Mouse (Mus musculus) hindbrain, embryonic 10.5 days (tissue): ENCODE results near the gene Serpinb9b. TPM values are rescaled to one million over a fixed set of nuclear protein-coding genes. Genes with fewer than 3 reads are reported as not detected.

Source experiments
- DNase-seq: peaks from one replicate; pipeline ENCODE4 v3.0.0-alpha.2; 2017; ENCODE audit warnings: low spot score
- H3K27ac ChIP-seq: fragments of 300-500 bp; sonication (generic); 2 replicates; pipeline ENCODE4 v1.5.1; 2016; ENCODE audit warnings: mild to moderate bottlenecking, moderate library complexity
- H3K27me3 ChIP-seq: fragments of 300-500 bp; sonication (generic); 2 replicates; pipeline ENCODE4 v1.6.1; 2016; ENCODE audit warnings: mild to moderate bottlenecking; ENCODE audit not compliant: poor library complexity, insufficient read depth, severe bottlenecking
- H3K36me3 ChIP-seq: fragments of 300-500 bp; sonication (generic); 2 replicates; pipeline ENCODE4 v1.6.1; 2016; ENCODE audit warnings: mild to moderate bottlenecking, moderate library complexity
- H3K4me1 ChIP-seq: fragments of 300-500 bp; sonication (generic); replicated peaks from 2 replicates; pipeline ENCODE4 v1.6.1; 2016; ENCODE audit warnings: mild to moderate bottlenecking
- H3K4me3 ChIP-seq: fragments of 300-500 bp; sonication (generic); 2 replicates; pipeline ENCODE4 v1.5.1; 2016; ENCODE audit warnings: mild to moderate bottlenecking, moderate library complexity
- H3K9me3 ChIP-seq: fragments of 300-500 bp; sonication (generic); 2 replicates; pipeline ENCODE4 v1.6.1; 2016; ENCODE audit warnings: mild to moderate bottlenecking, moderate library complexity
- WGBS: fragments of 180-500 bp; shearing (Covaris S2); methylation state at CpG from one replicate; pipeline ENCODE4 v1.1.7; 2016; 5-methylcytosine and 5-hydroxymethylcytosine counted together
- polyA plus RNA-seq: library from polyadenylated mRNA; unstranded; fragments of >200 nt; fragmentation: Nextera tagmentation; extraction: Ambion mirVana; gene quantifications from 2 replicates; pipeline ENCODE4 v1.2.1, GENCODE M21; 2016

The Serpinb9b gene
- polyA plus RNA-seq = 0.07 and 0.21 TPM in 2 replicates

- Histone ChIP-seq H3K27me3 (no peaks in the 10 kb centered on the region), H3K36me3 (no peaks in the 10 kb centered on the region), H3K27ac (no peak within 1 kb of the TSS), H3K4me1 (no peaks in the 10 kb centered on the region), H3K9me3 (no peaks in the 10 kb centered on the region), H3K4me3 (no peak within 1 kb of the TSS)
- WGBS = 82% methylated on average over 2 of the region's 2 CpGs
- DNase-seq = no peak
Observed at GRCm38 (mm10) chr13:33027244-33027643, at the start of gene Serpinb9b. Gene Serpinb9b (plus strand): TSS chr13:33027416.

GRCm38 (mm10) chr13:32982556-32983042 lies 44.6 kb upstream of the Serpinb9b start:
- 85% methylated on average over 4 of the region's 4 CpGs for WGBS
- H3K36me3 ChIP-seq = no peaks in the 10 kb centered on the region

GRCm38 (mm10) chr13:32986256-32986655 lies 41.0 kb upstream of the Serpinb9b start:
- Histone ChIP-seq H3K36me3 (no peaks in the 10 kb centered on the region), H3K4me3 (no peak overlapping the region)

More at GRCm38 (mm10) chr13:32982556-32983042, 44.6 kb upstream of the Serpinb9b start:
- no peak for DNase-seq
- no peak overlapping the region for H3K4me3 ChIP-seq
- H3K27ac ChIP-seq = no peak overlapping the region
- H3K27me3 ChIP-seq = no peaks in the 10 kb centered on the region
- no peaks in the 10 kb centered on the region for H3K4me1 ChIP-seq
- no peaks in the 10 kb centered on the region for H3K9me3 ChIP-seq

GRCm38 (mm10) chr13:32993152-32993893 lies 33.9 kb upstream of the Serpinb9b start:
- H3K27ac ChIP-seq = no peak overlapping the region
- no peak overlapping the region for H3K4me3 ChIP-seq
- no peaks in the 10 kb centered on the region for H3K36me3 ChIP-seq
- no peaks in the 10 kb centered on the region for H3K9me3 ChIP-seq
- H3K4me1 ChIP-seq = no peaks in the 10 kb centered on the region
- 84% methylated on average over 10 of the region's 10 CpGs for WGBS
- no peaks in the 10 kb centered on the region for H3K27me3 ChIP-seq
- DNase-seq = no peak

More at GRCm38 (mm10) chr13:32986256-32986655, 41.0 kb upstream of the Serpinb9b start:
- no peaks in the 10 kb centered on the region for H3K27me3 ChIP-seq
- no peak for DNase-seq
- no peaks in the 10 kb centered on the region for H3K4me1 ChIP-seq
- no peaks in the 10 kb centered on the region for H3K9me3 ChIP-seq
- no peak overlapping the region for H3K27ac ChIP-seq

- Histone ChIP-seq H3K4me3 (no peak overlapping the region), H3K9me3 (no peaks in the 10 kb centered on the region), H3K4me1 (no peaks in the 10 kb centered on the region), H3K36me3 (no peaks in the 10 kb centered on the region), H3K27ac (no peak overlapping the region), H3K27me3 (no peaks in the 10 kb centered on the region)
- 87% methylated on average over 2 of the region's 2 CpGs for WGBS
- no peak for DNase-seq
Observed at GRCm38 (mm10) chr13:32993894-32994242, 33.3 kb upstream of the Serpinb9b start.

- DNase-seq = no peak
- H3K27me3 ChIP-seq = no peaks in the 10 kb centered on the region
- no peaks in the 10 kb centered on the region for H3K4me1 ChIP-seq
- H3K27ac ChIP-seq = no peak overlapping the region
- H3K36me3 ChIP-seq = no peaks in the 10 kb centered on the region
- H3K4me3 ChIP-seq = no peak overlapping the region
- 75% methylated on average over 4 of the region's 4 CpGs for WGBS
- no peaks in the 10 kb centered on the region for H3K9me3 ChIP-seq
Observed at GRCm38 (mm10) chr13:32995051-32995450, 32.2 kb upstream of the Serpinb9b start.

GRCm38 (mm10) chr13:33001341-33001740 lies 25.9 kb upstream of the Serpinb9b start:
- Histone ChIP-seq H3K27ac (no peak overlapping the region), H3K9me3 (no peaks in the 10 kb centered on the region), H3K4me3 (no peak overlapping the region), H3K27me3 (no peaks in the 10 kb centered on the region), H3K4me1 (peaks cover 16% of the 10 kb centered on the region), H3K36me3 (no peaks in the 10 kb centered on the region)
- whole genome bisulfite sequencing = 92% methylated on average over 5 of the region's 5 CpGs
- DNase-seq = no peak

GRCm38 (mm10) chr13:33002950-33003349 lies 24.3 kb upstream of the Serpinb9b start, which contains the start of gene Serpinb9:
Gene Serpinb9 (plus strand): TSS chr13:33003250.
- no peak for DNase-seq
- H3K9me3 ChIP-seq = no peaks in the 10 kb centered on the region
- no peaks in the 10 kb centered on the region for H3K36me3 ChIP-seq
- no peaks in the 10 kb centered on the region for H3K27me3 ChIP-seq
- peak within 1 kb of the TSS; percentile 72; the same call in 1 of the 2 replicates for H3K27ac ChIP-seq
- H3K4me3 ChIP-seq = peak within 1 kb of the TSS; percentile 42
- 65% methylated on average over 3 of the region's 3 CpGs for WGBS
- peaks cover 16% of the 10 kb centered on the region for H3K4me1 ChIP-seq

GRCm38 (mm10) chr13:33003523-33004413 lies 23.4 kb upstream of the Serpinb9b start:
- WGBS = 72% methylated on average over 9 of the region's 9 CpGs
- Histone ChIP-seq H3K36me3 (no peaks in the 10 kb centered on the region), H3K4me3 (peak overlapping the region; percentile 42), H3K4me1 (peaks cover 16% of the 10 kb centered on the region), H3K9me3 (no peaks in the 10 kb centered on the region), H3K27ac (peak overlapping the region; percentile 72), H3K27me3 (no peaks in the 10 kb centered on the region)
- no peak for DNase-seq

- peak overlapping the region; percentile 72 for H3K27ac ChIP-seq
- DNase-seq = peak; percentile 71
- no peaks in the 10 kb centered on the region for H3K36me3 ChIP-seq
- WGBS = 18% methylated on average over 12 of the region's 12 CpGs
- H3K4me1 ChIP-seq = peaks cover 16% of the 10 kb centered on the region
- no peaks in the 10 kb centered on the region for H3K27me3 ChIP-seq
- H3K9me3 ChIP-seq = no peaks in the 10 kb centered on the region
- H3K4me3 ChIP-seq = peak overlapping the region; percentile 42
Observed at GRCm38 (mm10) chr13:33004414-33005105, 22.7 kb upstream of the Serpinb9b start.

- 62% methylated on average over 2 of the region's 2 CpGs for WGBS
Observed at GRCm38 (mm10) chr13:33005501-33006075, 21.6 kb upstream of the Serpinb9b start.

GRCm38 (mm10) chr13:33006555-33006954 lies 20.7 kb upstream of the Serpinb9b start:
- DNase-seq = no peak
- 87% methylated on average over 3 of the region's 3 CpGs for WGBS
- H3K4me3 ChIP-seq = no peak overlapping the region
- H3K9me3 ChIP-seq = no peaks in the 10 kb centered on the region
- no peaks in the 10 kb centered on the region for H3K36me3 ChIP-seq
- no peaks in the 10 kb centered on the region for H3K27me3 ChIP-seq
- H3K4me1 ChIP-seq = peaks cover 16% of the 10 kb centered on the region
- no peak overlapping the region for H3K27ac ChIP-seq

More at GRCm38 (mm10) chr13:33005501-33006075, 21.6 kb upstream of the Serpinb9b start:
- Histone ChIP-seq H3K4me3 (no peak overlapping the region), H3K4me1 (peaks cover 16% of the 10 kb centered on the region), H3K36me3 (no peaks in the 10 kb centered on the region), H3K9me3 (no peaks in the 10 kb centered on the region), H3K27ac (no peak overlapping the region), H3K27me3 (no peaks in the 10 kb centered on the region)
- no peak for DNase-seq
